Mouse (Mus musculus) testis, adult 2 months (tissue): ENCODE results near the gene Gpr55. TPM values are rescaled to one million over a fixed set of nuclear protein-coding genes. Genes with fewer than 3 reads are reported as not detected.

Experiments used
- H3K27ac ChIP-seq: fragments of 200-500 bp; 2 replicates; pipeline ENCODE4 v1.5.1; 2012; ENCODE audit warnings: low read depth, low read length; ENCODE audit not compliant: control insufficient read depth, insufficient read depth
- H3K27me3 ChIP-seq: fragments of 200-500 bp; 2 replicates; pipeline ENCODE4 v1.6.1; 2012; ENCODE audit warnings: mild to moderate bottlenecking, low read length, moderate library complexity; ENCODE audit not compliant: control insufficient read depth, insufficient read depth
- H3K36me3 ChIP-seq: fragments of 200-500 bp; 2 replicates; pipeline ENCODE4 v1.6.1; 2012; ENCODE audit warnings: mild to moderate bottlenecking, low read length; ENCODE audit not compliant: control insufficient read depth, insufficient read depth
- H3K4me1 ChIP-seq: fragments of 200-500 bp; 2 replicates; pipeline ENCODE4 v1.6.1; 2012; ENCODE audit warnings: low read length; ENCODE audit not compliant: control insufficient read depth, insufficient read depth
- H3K4me3 ChIP-seq: fragments of 200-500 bp; 2 replicates; pipeline ENCODE4 v1.5.1; 2012; ENCODE audit warnings: low read depth, mild to moderate bottlenecking, low read length, moderate library complexity, mixed read lengths; ENCODE audit not compliant: control insufficient read depth
- CTCF ChIP-seq: fragments of 200-500 bp; IDR thresholded peaks from 2 replicates; pipeline ENCODE4 v1.5.1; 2012; ENCODE audit warnings: low read depth, mild to moderate bottlenecking, inconsistent platforms, low read length, moderate library complexity; ENCODE audit not compliant: control insufficient read depth, insufficient read depth, insufficient replicate concordance
- POLR2A ChIP-seq: fragments of 200-500 bp; IDR thresholded peaks from 2 replicates; pipeline ENCODE4 v1.6.1; 2012; ENCODE audit warnings: low read depth, mild to moderate bottlenecking, inconsistent platforms, low read length, moderate library complexity; ENCODE audit not compliant: control insufficient read depth
- polyA plus RNA-seq: library from polyadenylated mRNA; depleted of rRNA; stranded (reverse); fragments of >200 nt; gene quantifications from 2 replicates; pipeline ENCODE4 v1.2.3, GENCODE M21; 2012

Gpr55 gene
- polyA plus RNA-seq, 1 experiment: 5.2 TPM

GRCm38 (mm10) chr1:85936265-85936664 lies 24.5 kb downstream of the Gpr55 start:
- H3K4me3 ChIP-seq: no peak overlapping the region

GRCm38 (mm10) chr1:85935148-85935852 lies 25.5 kb downstream of the Gpr55 start:
- no peak overlapping the region for H3K27ac ChIP-seq
- TF ChIP-seq POLR2A: no peak
- peak; percentile 57; the same call in 1 of the 2 replicates for TF ChIP-seq CTCF
- no peaks in the 10 kb centered on the region for H3K36me3 ChIP-seq
- H3K27me3 ChIP-seq: no peaks in the 10 kb centered on the region
- H3K4me1 ChIP-seq: peaks cover 13% of the 10 kb centered on the region
- H3K4me3 ChIP-seq: no peak overlapping the region

More at GRCm38 (mm10) chr1:85936265-85936664, 24.5 kb downstream of the Gpr55 start:
- TF ChIP-seq CTCF: no peak
- no peak for TF ChIP-seq POLR2A
- Histone ChIP-seq H3K4me1 (peaks cover 13% of the 10 kb centered on the region), H3K27me3 (no peaks in the 10 kb centered on the region), H3K36me3 (no peaks in the 10 kb centered on the region), H3K27ac (no peak overlapping the region)

- no peaks in the 10 kb centered on the region for H3K36me3 ChIP-seq
- H3K4me3 ChIP-seq: no peak overlapping the region
- H3K27me3 ChIP-seq: no peaks in the 10 kb centered on the region
- no peak overlapping the region for H3K27ac ChIP-seq
- TF ChIP-seq POLR2A (no peak), CTCF (no peak)
- peaks cover 14% of the 10 kb centered on the region for H3K4me1 ChIP-seq
Measured at GRCm38 (mm10) chr1:85934560-85934959, 26.2 kb downstream of the Gpr55 start.

GRCm38 (mm10) chr1:85933631-85934465 lies 27.0 kb downstream of the Gpr55 start:
- Histone ChIP-seq H3K4me3 (no peak overlapping the region), H3K4me1 (peaks cover 20% of the 10 kb centered on the region), H3K27me3 (no peaks in the 10 kb centered on the region), H3K36me3 (no peaks in the 10 kb centered on the region), H3K27ac (no peak overlapping the region)
- TF ChIP-seq POLR2A (no peak), CTCF (no peak)

GRCm38 (mm10) chr1:85933226-85933625 lies 27.6 kb downstream of the Gpr55 start:
- peaks cover 24% of the 10 kb centered on the region for H3K4me1 ChIP-seq
- no peak overlapping the region for H3K27ac ChIP-seq
- no peak overlapping the region for H3K4me3 ChIP-seq
- no peaks in the 10 kb centered on the region for H3K27me3 ChIP-seq
- H3K36me3 ChIP-seq: no peaks in the 10 kb centered on the region
- TF ChIP-seq POLR2A: no peak
- TF ChIP-seq CTCF: no peak

GRCm38 (mm10) chr1:85931170-85931569 lies 29.6 kb downstream of the Gpr55 start:
- Histone ChIP-seq H3K36me3 (no peaks in the 10 kb centered on the region), H3K27me3 (no peaks in the 10 kb centered on the region), H3K4me1 (peaks cover 24% of the 10 kb centered on the region), H3K4me3 (no peak overlapping the region), H3K27ac (no peak overlapping the region)
- no peak for TF ChIP-seq CTCF
- TF ChIP-seq POLR2A: no peak

GRCm38 (mm10) chr1:85929406-85929805 lies 31.4 kb downstream of the Gpr55 start:
- no peak for TF ChIP-seq POLR2A
- no peak for TF ChIP-seq CTCF
- Histone ChIP-seq H3K27ac (no peak overlapping the region), H3K4me1 (peaks cover 22% of the 10 kb centered on the region), H3K27me3 (no peaks in the 10 kb centered on the region), H3K4me3 (no peak overlapping the region), H3K36me3 (no peaks in the 10 kb centered on the region)
